Mouse (Mus musculus): ENCODE results near the gene Gzmm. TPM values are rescaled to one million over a fixed set of nuclear protein-coding genes. Genes with fewer than 3 reads are reported as not detected.

Gzmm gene
- polyA plus RNA-seq, 1 experiment from 2014 or later, result 0.74 TPM

DNA sequence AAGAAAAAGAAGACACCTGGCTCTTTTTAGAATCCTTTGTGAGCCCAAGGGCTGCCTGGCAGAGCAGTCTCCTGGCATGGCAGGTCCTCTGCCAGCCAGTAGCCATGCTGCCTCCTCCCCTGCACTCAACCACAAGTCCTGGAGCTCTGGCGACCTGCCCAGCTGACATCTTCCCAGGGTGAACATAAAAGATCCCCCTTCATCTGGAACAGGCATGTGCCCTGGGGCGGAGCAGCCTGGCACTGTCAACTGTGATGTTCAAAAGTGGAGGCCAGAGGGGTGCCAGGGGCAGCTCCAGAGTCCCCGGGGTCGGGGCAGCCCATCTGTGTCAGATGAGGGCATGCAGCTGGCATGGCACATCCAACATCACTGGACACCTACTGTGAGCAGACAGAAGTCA is 26.2 kb downstream of the Gzmm start:
- H3K27me3 ChIP-seq, result peaks cover 73% of the 10 kb centered on the region
- H3K9me3 ChIP-seq, result no peaks in the 10 kb centered on the region
- H3K36me3 ChIP-seq, result peaks cover 27% of the 10 kb centered on the region
- peaks cover 18% of the 10 kb centered on the region for H3K4me1 ChIP-seq (replicated peaks)
- no peak overlapping the region for H3K4me2 ChIP-seq
- WGBS, result 60% methylated on average over 4 of the region's 4 CpGs
- H3K4me3 ChIP-seq (replicated peaks), result no peak overlapping the region
- no peak overlapping the region for H3K9ac ChIP-seq (replicated peaks)
- H3K27ac ChIP-seq, result no peak overlapping the region
- ATAC-seq (ENCODE audit: insufficient number of reproducible peaks, insufficient read depth, low FRiP score, low TSS enrichment, low read depth), result no peak

- no peaks in the 10 kb centered on the region for H3K9me3 ChIP-seq
- H3K4me3 ChIP-seq (replicated peaks), result peak within 1 kb of the TSS; percentile 60
- peak within 1 kb of the TSS; percentile 50 for H3K9ac ChIP-seq (replicated peaks)
- WGBS, result 3% methylated on average over 59 of the region's 91 CpGs
- peaks cover 86% of the 10 kb centered on the region for H3K27me3 ChIP-seq
- peaks cover 13% of the 10 kb centered on the region for H3K36me3 ChIP-seq
- no peak within 1 kb of the TSS for H3K27ac ChIP-seq
- ATAC-seq (ENCODE audit: insufficient number of reproducible peaks, insufficient read depth, low FRiP score, low TSS enrichment, low read depth), result no peak
- peaks cover 18% of the 10 kb centered on the region for H3K4me1 ChIP-seq (replicated peaks)
- peak within 1 kb of the TSS; percentile 96 for H3K4me2 ChIP-seq
Observed at GRCm38 (mm10) chr10:79716254-79716987, 27.6 kb downstream of the Gzmm start, which contains the start of gene Hcn2. Gene Hcn2 (plus strand): TSS chr10:79716634.

GRCm38 (mm10) chr10:79716988-79717355 is 28.2 kb downstream of the Gzmm start:
- peaks cover 86% of the 10 kb centered on the region for H3K27me3 ChIP-seq
- ATAC-seq (ENCODE audit: insufficient number of reproducible peaks, insufficient read depth, low FRiP score, low TSS enrichment, low read depth), result no peak
- H3K4me1 ChIP-seq (replicated peaks), result peaks cover 18% of the 10 kb centered on the region
- peak overlapping the region; percentile 60 for H3K4me3 ChIP-seq (replicated peaks)
- under 1% methylated on average over 44 of the region's 44 CpGs for WGBS
- H3K27ac ChIP-seq, result no peak overlapping the region
- H3K4me2 ChIP-seq, result peak overlapping the region; percentile 96
- no peaks in the 10 kb centered on the region for H3K9me3 ChIP-seq
- peak overlapping the region; percentile 50 for H3K9ac ChIP-seq (replicated peaks)
- peaks cover 7% of the 10 kb centered on the region for H3K36me3 ChIP-seq

DNA sequence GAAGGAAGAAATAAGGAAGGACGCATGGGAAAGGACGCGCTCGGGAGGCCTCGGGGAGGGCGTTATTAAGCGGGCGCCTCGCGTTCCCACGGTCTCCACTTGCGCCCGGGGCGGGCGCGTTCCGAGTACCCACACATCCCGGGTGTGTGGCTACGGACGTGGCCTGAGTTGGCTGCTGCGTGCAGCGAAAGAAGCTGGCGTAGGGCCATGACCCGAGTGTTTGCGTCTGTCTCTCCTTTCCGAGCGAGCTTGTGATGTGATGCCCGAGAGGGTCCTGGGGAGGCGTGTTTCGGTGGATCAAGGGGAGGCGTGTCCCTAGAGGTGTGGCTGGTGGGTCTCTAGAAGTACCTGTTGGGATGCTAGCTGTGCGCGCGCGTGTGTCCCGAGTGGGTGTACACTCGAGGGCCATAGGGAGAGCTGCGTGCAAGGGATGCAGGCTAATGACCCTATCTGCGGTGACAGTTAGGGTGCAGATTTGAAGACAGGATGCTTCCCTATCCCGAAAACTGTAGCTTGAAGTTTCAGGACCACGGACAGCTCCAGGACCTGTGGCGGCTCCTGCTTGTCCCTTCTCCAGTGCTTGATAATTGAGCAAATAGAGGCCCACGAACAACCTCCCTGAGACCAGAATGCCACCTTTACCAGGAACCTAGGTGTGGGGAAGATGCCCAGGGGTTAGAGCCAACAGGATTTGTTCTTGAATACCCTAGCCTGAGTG is 29.0 kb downstream of the Gzmm start:
- peaks cover 88% of the 10 kb centered on the region for H3K27me3 ChIP-seq
- H3K36me3 ChIP-seq, result no peaks in the 10 kb centered on the region
- peak overlapping the region; percentile 60 for H3K4me3 ChIP-seq (replicated peaks)
- no peaks in the 10 kb centered on the region for H3K9me3 ChIP-seq
- no peak for ATAC-seq (ENCODE audit: insufficient number of reproducible peaks, insufficient read depth, low FRiP score, low TSS enrichment, low read depth)
- peak overlapping the region; percentile 96 for H3K4me2 ChIP-seq
- WGBS, result 4% methylated on average over 43 of the region's 43 CpGs
- peaks cover 18% of the 10 kb centered on the region for H3K4me1 ChIP-seq (replicated peaks)
- no peak overlapping the region for H3K27ac ChIP-seq
- H3K9ac ChIP-seq (replicated peaks), result no peak overlapping the region

- Histone ChIP-seq H3K27me3 (peaks cover 57% of the 10 kb centered on the region), H3K4me3 (replicated peaks) (no peak overlapping the region), H3K4me2 (no peak overlapping the region), H3K9me3 (no peaks in the 10 kb centered on the region), H3K4me1 (replicated peaks) (peaks cover 17% of the 10 kb centered on the region), H3K36me3 (no peaks in the 10 kb centered on the region), H3K27ac (no peak overlapping the region), H3K9ac (replicated peaks) (no peak overlapping the region)
- ATAC-seq (ENCODE audit: insufficient number of reproducible peaks, insufficient read depth, low FRiP score, low TSS enrichment, low read depth), result no peak
- 69% methylated on average over 5 of the region's 5 CpGs for WGBS
Observed at GRCm38 (mm10) chr10:79721089-79721488, 32.3 kb downstream of the Gzmm start.

DNA sequence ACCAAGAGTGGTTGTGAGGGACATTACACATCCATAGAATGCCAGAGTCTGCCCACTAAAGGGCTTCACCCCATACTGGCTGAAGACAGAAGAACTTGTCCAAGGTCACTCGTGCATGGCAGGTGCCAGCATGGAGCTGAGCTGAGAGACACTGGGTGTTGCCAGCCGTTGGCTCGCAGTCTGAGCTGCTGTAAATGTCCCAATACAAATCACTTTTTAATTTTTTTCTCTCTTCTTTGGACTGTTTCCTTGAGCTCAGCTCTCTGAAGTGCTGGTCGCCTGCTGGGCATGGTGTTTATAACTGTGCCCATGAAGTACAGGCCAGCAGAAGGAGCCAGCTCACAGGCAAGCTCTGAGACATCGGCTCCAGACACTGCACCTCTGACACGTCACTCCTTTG is 34.2 kb downstream of the Gzmm start:
- WGBS, result 69% methylated on average over 6 of the region's 6 CpGs
- Histone ChIP-seq H3K4me1 (replicated peaks) (no peaks in the 10 kb centered on the region), H3K27ac (no peak overlapping the region), H3K4me2 (no peak overlapping the region), H3K9ac (replicated peaks) (no peak overlapping the region), H3K36me3 (no peaks in the 10 kb centered on the region), H3K4me3 (replicated peaks) (no peak overlapping the region), H3K27me3 (peaks cover 38% of the 10 kb centered on the region), H3K9me3 (0 out of 2 replicates have a peak, but pooled peaks cover 5% of the 10 kb centered on the region)
- no peak for ATAC-seq (ENCODE audit: insufficient number of reproducible peaks, insufficient read depth, low FRiP score, low TSS enrichment, low read depth)

DNA sequence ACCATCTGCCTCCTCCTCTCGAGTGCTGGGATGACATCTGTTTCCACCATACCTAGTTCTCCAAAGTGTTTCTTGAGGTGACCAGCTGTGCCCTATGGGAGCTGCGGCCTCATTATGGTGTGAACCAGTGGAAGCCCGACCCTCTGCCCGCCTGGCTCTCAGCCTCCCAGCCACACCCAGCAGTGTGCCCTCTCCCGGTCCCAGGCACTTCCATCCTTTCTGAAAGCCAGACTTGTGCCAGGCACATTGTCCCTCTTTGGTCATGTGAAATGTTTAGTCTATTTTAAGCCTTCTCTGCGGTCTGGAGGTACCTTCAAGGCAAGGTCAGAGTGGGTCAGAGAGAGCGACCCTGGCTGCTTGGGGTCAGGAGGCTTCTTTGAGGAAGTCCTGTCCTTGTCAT is 34.9 kb downstream of the Gzmm start:
- Histone ChIP-seq H3K36me3 (no peaks in the 10 kb centered on the region), H3K27me3 (peaks cover 33% of the 10 kb centered on the region), H3K9ac (replicated peaks) (no peak overlapping the region), H3K4me3 (replicated peaks) (no peak overlapping the region), H3K4me2 (no peak overlapping the region), H3K4me1 (replicated peaks) (no peaks in the 10 kb centered on the region), H3K9me3 (0 out of 2 replicates have a peak, but pooled peaks cover 5% of the 10 kb centered on the region), H3K27ac (no peak overlapping the region)
- no peak for ATAC-seq (ENCODE audit: insufficient number of reproducible peaks, insufficient read depth, low FRiP score, low TSS enrichment, low read depth)
- 84% methylated on average over 7 of the region's 7 CpGs for WGBS

GRCm38 (mm10) chr10:79726090-79726489 is 37.3 kb downstream of the Gzmm start:
- Histone ChIP-seq H3K9ac (replicated peaks) (no peak overlapping the region), H3K27me3 (peaks cover 18% of the 10 kb centered on the region), H3K4me2 (no peak overlapping the region), H3K4me1 (replicated peaks) (no peaks in the 10 kb centered on the region), H3K36me3 (no peaks in the 10 kb centered on the region), H3K9me3 (0 out of 2 replicates have a peak, but pooled peaks cover 5% of the 10 kb centered on the region), H3K4me3 (replicated peaks) (no peak overlapping the region), H3K27ac (no peak overlapping the region)
- ATAC-seq (ENCODE audit: insufficient number of reproducible peaks, insufficient read depth, low FRiP score, low TSS enrichment, low read depth), result no peak
- WGBS, result 33% methylated on average over 11 of the region's 11 CpGs

DNA sequence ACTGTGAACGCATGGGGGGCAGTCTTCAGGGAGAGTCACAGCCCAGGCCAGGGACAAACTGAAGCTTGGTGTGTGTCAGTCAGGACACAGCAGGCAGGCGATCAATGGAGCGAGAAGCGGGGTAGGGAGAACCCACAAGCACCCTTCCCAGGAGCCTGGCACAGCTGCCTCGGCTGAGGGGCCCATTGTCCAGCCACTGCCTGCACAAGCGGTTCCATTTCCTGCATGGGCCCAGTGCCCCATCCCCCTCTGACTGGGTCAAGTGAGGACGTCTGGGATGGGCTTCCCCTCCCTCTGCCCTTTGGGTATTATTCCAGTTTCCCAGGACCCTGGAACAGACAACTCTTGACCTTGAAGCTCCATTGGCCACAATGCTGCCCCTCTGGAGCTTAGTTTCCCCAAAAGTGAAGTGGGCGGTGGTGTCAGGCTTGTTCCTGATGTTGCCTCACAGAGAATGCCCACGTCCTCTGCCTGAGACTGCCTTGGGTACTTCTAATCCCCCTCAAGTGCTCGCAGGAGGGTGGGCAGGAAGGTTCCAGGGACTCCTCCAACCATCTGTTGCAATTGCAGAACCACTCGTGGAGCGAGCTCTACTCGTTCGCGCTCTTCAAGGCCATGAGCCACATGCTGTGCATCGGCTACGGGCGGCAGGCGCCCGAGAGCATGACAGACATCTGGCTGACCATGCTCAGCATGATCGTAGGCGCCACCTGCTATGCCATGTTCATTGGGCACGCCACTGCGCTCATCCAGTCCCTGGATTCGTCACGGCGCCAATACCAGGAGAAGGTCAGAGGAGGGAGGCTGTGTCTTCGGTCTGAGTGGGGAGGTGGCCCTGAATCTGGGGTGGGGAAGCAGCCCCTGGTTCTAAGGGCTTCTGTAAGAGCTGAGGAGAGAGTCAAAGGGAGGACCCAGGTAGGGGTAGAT is 39.8 kb downstream of the Gzmm start:
- no peak overlapping the region for H3K9ac ChIP-seq (replicated peaks)
- no peak overlapping the region for H3K4me2 ChIP-seq
- H3K27ac ChIP-seq, result no peak overlapping the region
- H3K36me3 ChIP-seq, result peaks cover 10% of the 10 kb centered on the region
- H3K9me3 ChIP-seq, result peaks cover 12% of the 10 kb centered on the region; the same call in 1 of the 2 replicates
- H3K4me3 ChIP-seq (replicated peaks), result no peak overlapping the region
- WGBS, result 76% methylated on average over 28 of the region's 28 CpGs
- peaks cover 10% of the 10 kb centered on the region; the same call in 1 of the 2 replicates for H3K27me3 ChIP-seq
- H3K4me1 ChIP-seq (replicated peaks), result no peaks in the 10 kb centered on the region
- ATAC-seq (ENCODE audit: insufficient number of reproducible peaks, insufficient read depth, low FRiP score, low TSS enrichment, low read depth), result no peak

GRCm38 (mm10) chr10:79729357-79729965 is 40.6 kb downstream of the Gzmm start:
- peaks cover 17% of the 10 kb centered on the region; the same call in 1 of the 2 replicates for H3K9me3 ChIP-seq
- whole genome bisulfite sequencing, result 89% methylated on average over 13 of the region's 13 CpGs
- H3K9ac ChIP-seq (replicated peaks), result no peak overlapping the region
- ATAC-seq (ENCODE audit: insufficient number of reproducible peaks, insufficient read depth, low FRiP score, low TSS enrichment, low read depth), result no peak
- no peak overlapping the region for H3K27ac ChIP-seq
- H3K36me3 ChIP-seq, result peaks cover 18% of the 10 kb centered on the region
- no peaks in the 10 kb centered on the region for H3K4me1 ChIP-seq (replicated peaks)
- H3K27me3 ChIP-seq, result peaks cover 13% of the 10 kb centered on the region; the same call in 1 of the 2 replicates
- no peak overlapping the region for H3K4me3 ChIP-seq (replicated peaks)
- H3K4me2 ChIP-seq, result no peak overlapping the region

Measured in limb, embryonic 12.5 days (tissue).